8 mouse cellular contexts compared by ENCODE assay signal in the genomic region with DNA sequence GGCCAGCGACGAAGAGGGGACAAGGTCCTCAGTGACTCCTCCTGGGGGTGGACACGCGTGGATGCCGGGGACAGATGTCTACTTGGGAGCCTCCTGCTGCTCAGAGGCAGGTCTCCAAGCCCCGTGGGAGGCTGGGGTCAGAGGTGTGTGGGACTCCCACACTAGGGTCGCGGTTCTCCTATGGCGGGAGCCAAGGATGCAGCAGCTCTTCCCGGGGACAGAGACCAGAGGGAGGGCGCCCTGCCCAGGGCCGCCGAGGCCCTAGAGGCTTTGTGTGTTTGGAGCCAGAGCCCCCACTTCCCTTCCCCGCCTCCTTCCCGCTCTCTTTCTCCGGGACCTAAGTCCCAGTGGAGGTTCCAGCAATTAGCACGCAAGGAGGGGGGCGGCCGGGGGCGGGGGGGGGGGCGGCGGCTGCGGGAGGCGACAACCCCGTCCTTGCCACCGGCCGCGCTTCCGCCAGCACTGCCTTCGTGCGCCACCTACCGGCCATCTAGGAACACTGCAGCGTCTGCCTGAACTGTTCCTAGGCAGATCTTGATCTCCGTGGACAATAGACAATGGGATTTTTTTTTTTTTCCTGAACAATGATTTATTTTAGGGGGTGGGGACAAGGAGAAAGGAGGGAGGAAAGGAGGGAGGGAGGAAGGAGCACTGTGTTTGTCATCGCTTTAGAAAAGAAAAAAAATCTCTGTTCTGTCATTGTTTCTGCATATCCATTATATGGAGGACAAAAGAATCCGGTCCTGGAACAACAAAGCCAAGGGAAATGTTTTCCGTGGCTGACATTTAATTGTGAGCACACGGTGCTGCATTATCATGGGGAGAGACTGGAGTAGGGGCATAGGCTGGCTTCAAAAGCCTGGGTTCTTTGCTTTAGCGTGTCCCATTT.
A peak's percentile ranks its signal among the peaks of the same experiment; 100 is the strongest.
DNase-seq lines count a peak whose midpoint lies in the region; ATAC-seq lines count a peak whose summit lies in the region.

No protein-coding gene starts in this region.

- H3K4me1 ChIP-seq in intestine, embryonic 15.5 days (replicated peaks): peaks cover 9% of the 10 kb centered on the region
- H3K4me1 ChIP-seq in limb, embryonic 11.5 days (ENCODE audit: control insufficient read depth, insufficient read depth, low read length): peaks cover 3% of the 10 kb centered on the region
- 0 out of 2 replicates have a peak, but pooled peaks cover 7% of the 10 kb centered on the region for H3K4me1 ChIP-seq in midbrain, embryonic 11.5 days (ENCODE audit: control insufficient read depth, insufficient read depth, low read length)

- H3K9me3 ChIP-seq in intestine, embryonic 15.5 days: no peaks in the 10 kb centered on the region
- no peaks in the 10 kb centered on the region for H3K9me3 ChIP-seq in limb, embryonic 11.5 days (ENCODE audit: control insufficient read depth, low read length)
- no peaks in the 10 kb centered on the region for H3K9me3 ChIP-seq in midbrain, embryonic 11.5 days (ENCODE audit: control insufficient read depth, low read length)

- peak overlapping the region; percentile 47 for H3K4me3 ChIP-seq in intestine, embryonic 15.5 days (replicated peaks)
- peak overlapping the region; percentile 29 for H3K4me3 ChIP-seq in limb, embryonic 11.5 days (ENCODE audit: low read depth, low read length)
- H3K4me3 ChIP-seq in midbrain, embryonic 11.5 days (ENCODE audit: low read depth, low read length): peak overlapping the region; percentile 35

- 3% methylated on average over 36 of the region's 39 CpGs for whole genome bisulfite sequencing in intestine, embryonic 15.5 days
- 5% methylated on average over 35 of the region's 39 CpGs for WGBS in limb, embryonic 11.5 days
- 5% methylated on average over 34 of the region's 39 CpGs for WGBS in midbrain, embryonic 11.5 days

- peak; percentile 84 for DNase-seq in adrenal gland, adult 2 months
- peak; percentile 60 to 76 for DNase-seq in gastrocnemius, postnatal 4 days (ENCODE audit: low spot score in 2 of 2)
- peak; percentile 93 for DNase-seq in limb, embryonic 11.5 days (ENCODE audit: low spot score)
- DNase-seq in midbrain, embryonic 11.5 days (ENCODE audit: low spot score, missing footprints): peak; percentile 96
- DNase-seq in right cerebral cortex, postnatal 4 days: peak; percentile 88
- peak; percentile 78 for DNase-seq in yolk sac, embryonic 10.5 days (ENCODE audit: low spot score)

- H3K36me3 ChIP-seq in intestine, embryonic 15.5 days: no peaks in the 10 kb centered on the region
- H3K36me3 ChIP-seq in limb, embryonic 11.5 days (ENCODE audit: control insufficient read depth, insufficient read depth, low read length): no peaks in the 10 kb centered on the region
- no peaks in the 10 kb centered on the region for H3K36me3 ChIP-seq in midbrain, embryonic 11.5 days (ENCODE audit: control insufficient read depth, insufficient read depth, low read length)

- peak; percentile 31; the same call in 1 of the 2 replicates for ATAC-seq in common myeloid progenitor, adult 5-6 weeks (replicated peaks; ENCODE audit: low read depth, poor library complexity, severe bottlenecking)
- peak; percentile 84 for ATAC-seq in intestine, embryonic 15.5 days
- peak; percentile 74 for ATAC-seq in limb, embryonic 11.5 days (ENCODE audit: insufficient number of reproducible peaks, low FRiP score, low TSS enrichment, low read depth)
- ATAC-seq in midbrain, embryonic 11.5 days (ENCODE audit: low FRiP score): peak; percentile 91

- H3K27ac ChIP-seq in intestine, embryonic 15.5 days: 0 out of 2 replicates have a peak overlapping the region, but pooled peaks have one; percentile 40
- H3K27ac ChIP-seq in limb, embryonic 11.5 days (replicated peaks; ENCODE audit: low read depth, low read length): no peak overlapping the region
- H3K27ac ChIP-seq in midbrain, embryonic 11.5 days (ENCODE audit: low read depth, low read length): no peak overlapping the region; the same call in 1 of the 2 replicates

- peak overlapping the region; percentile 93 for H3K4me2 ChIP-seq in intestine, embryonic 15.5 days (replicated peaks)
- peak overlapping the region; percentile 68 for H3K4me2 ChIP-seq in limb, embryonic 11.5 days (ENCODE audit: low read depth, severe bottlenecking)
- peak overlapping the region; percentile 77 for H3K4me2 ChIP-seq in midbrain, embryonic 11.5 days

- H3K9ac ChIP-seq in intestine, embryonic 15.5 days: peak overlapping the region; percentile 64
- H3K9ac ChIP-seq in limb, embryonic 11.5 days (ENCODE audit: low read length): peak overlapping the region; percentile 78
- peak overlapping the region; percentile 91 for H3K9ac ChIP-seq in midbrain, embryonic 11.5 days (ENCODE audit: low read length)

- no peaks in the 10 kb centered on the region for H3K27me3 ChIP-seq in intestine, embryonic 15.5 days (replicated peaks)
- H3K27me3 ChIP-seq in limb, embryonic 11.5 days (ENCODE audit: control insufficient read depth, insufficient read depth, low read length): no peaks in the 10 kb centered on the region
- no peaks in the 10 kb centered on the region for H3K27me3 ChIP-seq in midbrain, embryonic 11.5 days (ENCODE audit: control insufficient read depth, insufficient read depth, low read length)

Comparison
In these comparisons a context has a peak if more than half of its experiments do, and no peak if none do; other contexts are left out.
1. ATAC-seq: peak in every context shown above with its lines; median percentile 91 in midbrain, embryonic 11.5 days; 84 in intestine, embryonic 15.5 days; 74 in limb, embryonic 11.5 days; 31 in common myeloid progenitor, adult 5-6 weeks.